Mouse (Mus musculus): Measurements from ENCODE around the gene Wdr70. TPM values are rescaled to one million over a fixed set of nuclear protein-coding genes. Genes with fewer than 3 reads are reported as not detected.

The Wdr70 gene
- polyA plus RNA-seq, 2 experiments = 10.5 to 18.0 TPM

GRCm38 (mm10) chr15:8005506-8005905 is 93.5 kb downstream of the Wdr70 start:
- ATAC-seq (ENCODE audit: insufficient read depth) = no peak
- Histone ChIP-seq H3K4me2 (ENCODE audit: low read depth) (no peak overlapping the region), H3K9me3 (ENCODE audit: control insufficient read depth, low read length) (no peaks in the 10 kb centered on the region), H3K4me1 (replicated peaks; ENCODE audit: control insufficient read depth in 2 of 2, insufficient read depth in 2 of 2, low read length in 1 of 2) (no peaks in the 10 kb centered on the region; a peak in 1 of 4 replicates), H3K27ac (no peak overlapping the region), H3K4me3 (ENCODE audit: insufficient read depth in 1 of 2, low read depth in 2 of 2, low read length in 2 of 2) (no peak overlapping the region), H3K27me3 (ENCODE audit: control insufficient read depth, insufficient read depth, low read length) (no peaks in the 10 kb centered on the region), H3K9ac (replicated peaks) (no peak overlapping the region), H3K36me3 (replicated peaks; ENCODE audit: control insufficient read depth, insufficient read depth, low read depth) (no peaks in the 10 kb centered on the region)
- no peak for TF ChIP-seq EP300 (IDR thresholded peaks at IDR 0.05; ENCODE audit: low read depth)
- no peak for TF ChIP-seq CTCF (IDR thresholded peaks at IDR 0.05; ENCODE audit: low read depth)
- WGBS (ENCODE audit: insufficient replicate concordance) = 75% methylated on average over 5 of the region's 5 CpGs
- DNase-seq (ENCODE audit: low read depth in 3 of 3, low spot score in 3 of 3) = no peak

GRCm38 (mm10) chr15:8003789-8004188 is 95.2 kb downstream of the Wdr70 start:
- WGBS (ENCODE audit: insufficient replicate concordance) = 75% methylated on average over 8 of the region's 8 CpGs
- Histone ChIP-seq H3K36me3 (replicated peaks; ENCODE audit: control insufficient read depth, insufficient read depth, low read depth) (no peaks in the 10 kb centered on the region), H3K27ac (no peak overlapping the region), H3K27me3 (ENCODE audit: control insufficient read depth, insufficient read depth, low read length) (no peaks in the 10 kb centered on the region), H3K4me2 (ENCODE audit: low read depth) (no peak overlapping the region), H3K4me1 (replicated peaks; ENCODE audit: control insufficient read depth in 2 of 2, insufficient read depth in 2 of 2, low read length in 1 of 2) (peaks cover 0 to 2% of the 10 kb centered on the region in 2 experiments; a peak in 1 of 4 replicates), H3K9ac (replicated peaks) (no peak overlapping the region), H3K4me3 (ENCODE audit: insufficient read depth in 1 of 2, low read depth in 2 of 2, low read length in 2 of 2) (no peak overlapping the region), H3K9me3 (ENCODE audit: control insufficient read depth, low read length) (no peaks in the 10 kb centered on the region)
- DNase-seq (ENCODE audit: low read depth in 3 of 3, low spot score in 3 of 3) = no peak
- TF ChIP-seq EP300 (IDR thresholded peaks at IDR 0.05; ENCODE audit: low read depth) = no peak
- TF ChIP-seq CTCF (IDR thresholded peaks at IDR 0.05; ENCODE audit: low read depth) = no peak
- ATAC-seq (ENCODE audit: insufficient read depth) = no peak

- TF ChIP-seq CTCF (IDR thresholded peaks at IDR 0.05; ENCODE audit: low read depth) = no peak
- no peak for TF ChIP-seq EP300 (IDR thresholded peaks at IDR 0.05; ENCODE audit: low read depth)
- DNase-seq (ENCODE audit: low read depth in 3 of 3, low spot score in 3 of 3) (peak; percentile 12 to 30 (median 13)), ATAC-seq (ENCODE audit: insufficient read depth) (peak; percentile 80)
- no peak overlapping the region for H3K9ac ChIP-seq (replicated peaks)
- WGBS (ENCODE audit: insufficient replicate concordance) = 34% methylated on average over 14 of the region's 14 CpGs
- H3K9me3 ChIP-seq (ENCODE audit: control insufficient read depth, low read length) = no peaks in the 10 kb centered on the region
- H3K4me2 ChIP-seq (ENCODE audit: low read depth) = peak overlapping the region; percentile 45
- no peak overlapping the region for H3K27ac ChIP-seq
- no peaks in the 10 kb centered on the region for H3K36me3 ChIP-seq (replicated peaks; ENCODE audit: control insufficient read depth, insufficient read depth, low read depth)
- H3K27me3 ChIP-seq (ENCODE audit: control insufficient read depth, insufficient read depth, low read length) = no peaks in the 10 kb centered on the region
- 0 out of 4 replicates have a peak overlapping the region, but pooled peaks of 1 of the 2 experiments have one; percentile 6 for H3K4me3 ChIP-seq (ENCODE audit: insufficient read depth in 1 of 2, low read depth in 2 of 2, low read length in 2 of 2)
- peaks cover 0 to 4% of the 10 kb centered on the region in 2 experiments; a peak in 1 of 4 replicates for H3K4me1 ChIP-seq (replicated peaks; ENCODE audit: control insufficient read depth in 2 of 2, insufficient read depth in 2 of 2, low read length in 1 of 2)
Measured at GRCm38 (mm10) chr15:7998843-7999546, 100.0 kb downstream of the Wdr70 start.

GRCm38 (mm10) chr15:7998095-7998494 is 100.9 kb downstream of the Wdr70 start:
- peaks cover 0 to 4% of the 10 kb centered on the region in 2 experiments; a peak in 1 of 4 replicates for H3K4me1 ChIP-seq (replicated peaks; ENCODE audit: control insufficient read depth in 2 of 2, insufficient read depth in 2 of 2, low read length in 1 of 2)
- H3K4me3 ChIP-seq (ENCODE audit: insufficient read depth in 1 of 2, low read depth in 2 of 2, low read length in 2 of 2) = no peak overlapping the region
- H3K9me3 ChIP-seq (ENCODE audit: control insufficient read depth, low read length) = no peaks in the 10 kb centered on the region
- no peak overlapping the region for H3K9ac ChIP-seq (replicated peaks)
- no peak for TF ChIP-seq CTCF (IDR thresholded peaks at IDR 0.05; ENCODE audit: low read depth)
- TF ChIP-seq EP300 (IDR thresholded peaks at IDR 0.05; ENCODE audit: low read depth) = no peak
- H3K4me2 ChIP-seq (ENCODE audit: low read depth) = no peak overlapping the region
- H3K27me3 ChIP-seq (ENCODE audit: control insufficient read depth, insufficient read depth, low read length) = no peaks in the 10 kb centered on the region
- no peak overlapping the region for H3K27ac ChIP-seq
- no peaks in the 10 kb centered on the region for H3K36me3 ChIP-seq (replicated peaks; ENCODE audit: control insufficient read depth, insufficient read depth, low read depth)
- WGBS (ENCODE audit: insufficient replicate concordance) = 23% methylated on average over 2 of the region's 2 CpGs
- DNase-seq (ENCODE audit: low read depth in 3 of 3, low spot score in 3 of 3) (no peak), ATAC-seq (ENCODE audit: insufficient read depth) (no peak)

GRCm38 (mm10) chr15:7993721-7994120 is 105.3 kb downstream of the Wdr70 start:
- no peak overlapping the region for H3K27ac ChIP-seq
- H3K27me3 ChIP-seq (ENCODE audit: control insufficient read depth, insufficient read depth, low read length) = no peaks in the 10 kb centered on the region
- TF ChIP-seq EP300 (IDR thresholded peaks at IDR 0.05; ENCODE audit: low read depth) = no peak
- no peak for TF ChIP-seq CTCF (IDR thresholded peaks at IDR 0.05; ENCODE audit: low read depth)
- peaks cover 0 to 2% of the 10 kb centered on the region in 2 experiments; a peak in 1 of 4 replicates for H3K4me1 ChIP-seq (replicated peaks; ENCODE audit: control insufficient read depth in 2 of 2, insufficient read depth in 2 of 2, low read length in 1 of 2)
- H3K4me2 ChIP-seq (ENCODE audit: low read depth) = no peak overlapping the region
- WGBS (ENCODE audit: insufficient replicate concordance) = 74% methylated on average over 6 of the region's 6 CpGs
- ATAC-seq (ENCODE audit: insufficient read depth) (no peak), DNase-seq (ENCODE audit: low read depth in 3 of 3, low spot score in 3 of 3) (no peak)
- H3K9me3 ChIP-seq (ENCODE audit: control insufficient read depth, low read length) = no peaks in the 10 kb centered on the region
- no peak overlapping the region for H3K4me3 ChIP-seq (ENCODE audit: insufficient read depth in 1 of 2, low read depth in 2 of 2, low read length in 2 of 2)
- no peak overlapping the region for H3K9ac ChIP-seq (replicated peaks)
- no peaks in the 10 kb centered on the region for H3K36me3 ChIP-seq (replicated peaks; ENCODE audit: control insufficient read depth, insufficient read depth, low read depth)

Data from liver, embryonic 14.5 days (tissue).